Mouse (Mus musculus) myocyte (in vitro differentiated cells): Measurements from ENCODE around the gene Ppm1e. TPM values are rescaled to one million over a fixed set of nuclear protein-coding genes. Genes with fewer than 3 reads are reported as not detected.
A peak's percentile ranks its signal among the peaks of the same experiment; 100 is the strongest.

Experiments used
- H3K27me3 ChIP-seq: one replicate; pipeline ENCODE4 v1.6.1; 2011; ENCODE audit not compliant: control insufficient read depth, insufficient read depth, insufficient read length
- H3K36me3 ChIP-seq: one replicate; pipeline ENCODE4 v1.6.1; 2011; ENCODE audit not compliant: control insufficient read depth, insufficient read depth
- H3K4me2 ChIP-seq: one replicate; pipeline ENCODE4 v1.6.1; 2011; ENCODE audit warnings: low read depth, control low read depth
- H3K4me3 ChIP-seq: one replicate; pipeline ENCODE4 v1.5.1; 2011; ENCODE audit warnings: mild to moderate bottlenecking, control low read depth, moderate library complexity
- H3K79me2 ChIP-seq: one replicate; pipeline ENCODE4 v1.6.1; 2011; ENCODE audit not compliant: control insufficient read depth, insufficient read depth
- H3ac ChIP-seq: one replicate; pipeline ENCODE4 v1.6.1; 2011; ENCODE audit not compliant: control insufficient read depth, insufficient read length
- CEBPB ChIP-seq: IDR thresholded peaks from 2 replicates; pipeline ENCODE4 v1.6.1; 2011; ENCODE audit warnings: mild to moderate bottlenecking, moderate library complexity; ENCODE audit not compliant: poor library complexity, insufficient read depth, severe bottlenecking
- E2F4 ChIP-seq: IDR thresholded peaks from one replicate; pipeline ENCODE4 v1.6.1; 2011; ENCODE audit warnings: mild to moderate bottlenecking, control low read depth, moderate library complexity; ENCODE audit not compliant: insufficient read depth
- MAX ChIP-seq: IDR thresholded peaks from one replicate; pipeline ENCODE4 v1.6.1; 2011; ENCODE audit warnings: low read depth, mild to moderate bottlenecking, control low read depth
- MYOD1 ChIP-seq, 3 experiments: IDR thresholded peaks; one replicate each; pipeline ENCODE4 v1.6.1; 2011; ENCODE audit warnings: control low read depth in 2 of 3, low read depth in 2 of 3, mild to moderate bottlenecking in 2 of 3, moderate library complexity in 1 of 3; ENCODE audit not compliant: insufficient read length in 2 of 3, control insufficient read depth in 1 of 3
- MYOG ChIP-seq, 3 experiments: IDR thresholded peaks; one replicate each; pipeline ENCODE4 v1.6.1; 2011; ENCODE audit warnings: control low read depth in 2 of 3, low read depth in 2 of 3, mild to moderate bottlenecking in 2 of 3; ENCODE audit not compliant: insufficient read length in 2 of 3, control insufficient read depth in 1 of 3, insufficient read depth in 1 of 3
- POLR2A ChIP-seq: IDR thresholded peaks from one replicate; pipeline ENCODE4 v1.6.1; 2011; ENCODE audit warnings: low read depth, mild to moderate bottlenecking, control low read depth, moderate library complexity; ENCODE audit not compliant: insufficient read length
- POLR2AphosphoS2 ChIP-seq: IDR thresholded peaks from one replicate; pipeline ENCODE4 v1.6.1; 2011; ENCODE audit warnings: low read depth, control low read depth; ENCODE audit not compliant: insufficient read length
- REST ChIP-seq: IDR thresholded peaks from one replicate; pipeline ENCODE4 v1.6.1; 2011; ENCODE audit warnings: mild to moderate bottlenecking, control low read depth, moderate library complexity; ENCODE audit not compliant: insufficient read depth, insufficient read length
- SRF ChIP-seq: IDR thresholded peaks from one replicate; pipeline ENCODE4 v1.6.1; 2011; ENCODE audit warnings: low read depth; ENCODE audit not compliant: control insufficient read depth, insufficient read length
- TCF12 ChIP-seq: IDR thresholded peaks from one replicate; pipeline ENCODE4 v1.6.1; 2011; ENCODE audit warnings: mild to moderate bottlenecking, control low read depth; ENCODE audit not compliant: poor library complexity, insufficient read depth, severe bottlenecking
- TCF3 ChIP-seq: IDR thresholded peaks from one replicate; pipeline ENCODE4 v1.6.1; 2011; ENCODE audit warnings: low read depth, control low read depth; ENCODE audit not compliant: insufficient read length
- USF1 ChIP-seq: IDR thresholded peaks from one replicate; pipeline ENCODE4 v1.6.1; 2011; ENCODE audit warnings: low read depth, mild to moderate bottlenecking, control low read depth, moderate library complexity
- polyA plus RNA-seq: library from polyadenylated mRNA; unstranded; fragments of >200 nt; fragmentation: generic; extraction: Trizol; gene quantifications from one replicate; pipeline ENCODE4 v1.2.1, GENCODE M21; 2012; ENCODE audit warnings: missing spikeins

Ppm1e gene
- polyA plus RNA-seq, 1 experiment: 1.4 TPM

DNA sequence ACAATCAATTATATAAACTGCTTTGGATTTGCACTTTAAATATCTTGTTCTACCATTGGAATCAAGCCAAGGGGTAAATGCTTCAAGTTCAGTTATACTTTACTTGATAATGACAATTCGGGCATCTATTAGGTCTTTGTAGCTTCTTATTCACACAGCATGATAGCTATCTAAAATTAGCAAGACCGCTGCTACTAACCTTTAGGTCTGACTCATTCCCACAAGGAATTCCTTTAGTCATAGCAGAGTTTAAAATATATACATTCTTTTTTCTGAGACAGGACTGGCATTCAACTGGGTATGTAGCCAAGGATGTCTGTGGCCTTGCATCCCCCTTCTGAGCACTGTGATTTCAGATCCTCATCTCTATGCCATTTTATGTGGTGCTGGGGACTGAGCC, 48.5 kb downstream of the Ppm1e start:
- Histone ChIP-seq H3ac (no peak overlapping the region), H3K4me3 (no peak overlapping the region), H3K79me2 (no peaks in the 10 kb centered on the region), H3K36me3 (no peaks in the 10 kb centered on the region), H3K4me2 (peak overlapping the region; percentile 58), H3K27me3 (no peaks in the 10 kb centered on the region)
- TF ChIP-seq MYOD1 (IDR thresholded peaks at IDR 0.05; ENCODE audit: control insufficient read depth in 1 of 3, insufficient read length in 2 of 3, low read depth in 2 of 3) (no peak), REST (no peak), USF1 (no peak), CEBPB (no peak), MAX (no peak), POLR2AphosphoS2 (no peak), TCF12 (no peak), SRF (no peak), E2F4 (no peak), MYOG (IDR thresholded peaks at IDR 0.05; ENCODE audit: control insufficient read depth in 1 of 3, insufficient read depth in 1 of 3, insufficient read length in 2 of 3, low read depth in 2 of 3) (no peak), POLR2A (no peak), TCF3 (no peak)

DNA sequence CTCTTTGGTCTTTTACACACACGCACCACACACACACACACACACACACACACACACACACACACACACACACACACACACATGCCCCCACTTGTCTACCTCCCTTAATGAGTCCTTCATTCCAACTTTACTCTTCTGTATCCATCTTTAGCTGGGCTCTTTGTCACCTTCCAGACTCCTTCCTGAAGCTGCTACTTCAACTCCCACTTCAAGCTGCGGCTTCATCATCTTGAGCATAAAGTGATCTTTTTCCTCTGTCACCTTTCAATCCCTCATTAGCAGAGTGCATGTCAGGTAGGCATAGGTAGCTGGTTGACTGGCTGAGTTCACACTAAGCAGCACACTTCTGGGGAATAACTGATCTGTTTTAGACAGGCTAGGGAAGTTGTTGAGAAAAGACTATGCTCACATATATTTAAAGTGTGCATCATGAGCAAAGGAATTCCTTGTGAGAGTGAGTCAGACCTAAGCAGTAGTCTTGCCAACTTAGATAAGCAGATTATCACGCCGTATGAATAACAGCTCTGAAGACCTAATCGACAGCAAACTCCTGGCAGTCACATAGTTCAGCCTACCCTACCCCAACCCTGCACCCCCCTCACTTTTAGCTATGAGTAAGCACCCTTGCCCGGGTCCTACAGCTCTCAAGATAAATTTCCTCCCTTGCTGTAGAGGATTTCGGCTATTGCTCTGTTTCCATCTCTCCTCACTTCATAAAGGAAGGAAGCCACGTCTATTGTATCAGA, 49.3 kb downstream of the Ppm1e start:
- no peaks in the 10 kb centered on the region for H3K27me3 ChIP-seq
- H3K79me2 ChIP-seq: no peaks in the 10 kb centered on the region
- peak overlapping the region; percentile 58 for H3K4me2 ChIP-seq
- no peak overlapping the region for H3K4me3 ChIP-seq
- TF ChIP-seq POLR2AphosphoS2 (no peak), USF1 (no peak), REST (no peak), CEBPB (no peak)
- H3K36me3 ChIP-seq: no peaks in the 10 kb centered on the region
- H3ac ChIP-seq: no peak overlapping the region

DNA sequence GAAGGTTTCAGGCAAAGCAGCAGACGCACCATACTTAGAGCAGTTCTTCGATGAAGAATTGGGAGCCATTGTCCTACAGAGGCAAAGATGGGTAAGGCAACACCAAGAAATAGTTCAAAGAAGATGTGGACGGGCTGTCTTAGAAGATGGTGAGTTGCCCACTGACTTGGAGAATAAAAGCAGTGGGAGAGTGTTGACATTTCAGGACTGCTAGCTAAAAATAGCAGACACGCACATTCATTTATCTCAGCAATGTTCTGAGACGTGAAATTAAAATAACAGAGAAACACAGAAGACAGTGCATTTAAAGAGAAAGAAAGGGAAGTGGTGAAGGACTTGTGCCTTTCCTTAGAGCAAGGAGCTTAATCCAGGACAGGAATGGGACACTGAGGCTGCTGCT, 59.8 kb downstream of the Ppm1e start:
- H3K79me2 ChIP-seq: no peaks in the 10 kb centered on the region
- H3ac ChIP-seq: no peak overlapping the region
- H3K36me3 ChIP-seq: no peaks in the 10 kb centered on the region
- no peaks in the 10 kb centered on the region for H3K27me3 ChIP-seq
- H3K4me3 ChIP-seq: no peak overlapping the region
- H3K4me2 ChIP-seq: no peak overlapping the region
- TF ChIP-seq TCF3 (no peak), MYOD1 (IDR thresholded peaks at IDR 0.05; ENCODE audit: control insufficient read depth in 1 of 3, insufficient read length in 2 of 3, low read depth in 2 of 3) (no peak), CEBPB (no peak), MAX (no peak)

DNA sequence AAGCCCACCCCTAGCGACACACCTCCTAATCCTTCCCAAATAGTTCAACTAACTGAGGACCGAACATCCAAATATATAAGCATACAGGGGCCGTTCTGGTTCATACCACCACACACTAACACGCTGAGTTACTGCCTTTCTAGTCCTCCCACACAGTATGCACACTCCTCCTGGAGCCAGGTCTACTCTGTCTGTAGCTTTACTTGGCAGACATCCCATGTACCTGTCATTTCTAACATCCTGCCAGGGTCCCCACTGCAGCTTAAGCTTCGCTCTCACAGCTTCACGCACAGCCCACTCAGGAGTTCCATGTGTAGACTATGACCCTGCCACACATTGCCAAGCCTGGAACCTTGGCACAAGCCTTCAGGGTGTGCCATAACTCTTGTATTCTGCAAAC, 62.4 kb downstream of the Ppm1e start:
- no peak overlapping the region for H3K4me3 ChIP-seq
- no peak overlapping the region for H3K4me2 ChIP-seq
- no peak for TF ChIP-seq MYOG (IDR thresholded peaks at IDR 0.05; ENCODE audit: control insufficient read depth in 1 of 3, insufficient read depth in 1 of 3, insufficient read length in 2 of 3, low read depth in 2 of 3)
- no peak for TF ChIP-seq MYOD1 (IDR thresholded peaks at IDR 0.05; ENCODE audit: control insufficient read depth in 1 of 3, insufficient read length in 2 of 3, low read depth in 2 of 3)
- no peak for TF ChIP-seq TCF12
- TF ChIP-seq MAX: no peak
- TF ChIP-seq TCF3: no peak
- no peak for TF ChIP-seq POLR2AphosphoS2
- no peak for TF ChIP-seq POLR2A
- TF ChIP-seq E2F4: no peak
- no peak for TF ChIP-seq CEBPB
- no peak for TF ChIP-seq SRF
- TF ChIP-seq USF1: no peak
- no peak for TF ChIP-seq REST
- H3K27me3 ChIP-seq: no peaks in the 10 kb centered on the region
- no peaks in the 10 kb centered on the region for H3K79me2 ChIP-seq
- no peak overlapping the region for H3ac ChIP-seq
- H3K36me3 ChIP-seq: no peaks in the 10 kb centered on the region

DNA sequence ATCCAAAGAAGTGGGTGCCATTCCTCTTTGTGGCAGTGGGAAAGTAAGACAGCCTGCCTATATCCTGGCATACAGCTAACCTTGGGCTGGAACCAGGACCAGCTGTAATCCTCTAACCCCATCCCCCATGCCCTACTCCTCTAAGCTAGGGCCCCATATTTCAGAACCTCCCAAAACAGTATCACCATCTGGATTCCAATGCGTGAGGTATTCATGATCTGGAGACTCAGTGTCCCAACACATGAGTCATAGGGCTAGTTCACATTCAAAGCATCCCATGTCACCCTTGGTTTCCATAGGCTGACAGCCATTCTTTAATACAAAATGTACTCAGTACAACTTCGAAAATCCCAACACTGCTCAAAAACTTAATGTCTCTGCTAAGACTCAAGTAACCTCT, 63.2 kb downstream of the Ppm1e start:
- Histone ChIP-seq H3K27me3 (no peaks in the 10 kb centered on the region), H3K79me2 (no peaks in the 10 kb centered on the region), H3K4me3 (no peak overlapping the region), H3K4me2 (no peak overlapping the region), H3K36me3 (no peaks in the 10 kb centered on the region), H3ac (no peak overlapping the region)
- TF ChIP-seq REST (no peak), MAX (no peak), E2F4 (no peak), TCF12 (no peak), TCF3 (no peak), MYOD1 (IDR thresholded peaks at IDR 0.05; ENCODE audit: control insufficient read depth in 1 of 3, insufficient read length in 2 of 3, low read depth in 2 of 3) (no peak), POLR2A (no peak), POLR2AphosphoS2 (no peak), USF1 (no peak), CEBPB (no peak), MYOG (IDR thresholded peaks at IDR 0.05; ENCODE audit: control insufficient read depth in 1 of 3, insufficient read depth in 1 of 3, insufficient read length in 2 of 3, low read depth in 2 of 3) (no peak), SRF (no peak)
